In genomic region chr6:125577882-125578646, GRCm38 (mm10) we compare ENCODE assay signal across 9 mouse cellular contexts. TPM values are rescaled to one million over a fixed set of nuclear protein-coding genes. Genes with fewer than 3 reads are reported as not detected.
DNase-seq lines count a peak whose midpoint lies in the region; ATAC-seq and TF ChIP-seq lines count a peak whose summit lies in the region.
"Had no signal": no experiment of that assay in that cellular context is flagged by ENCODE, and none has a peak within 500 bp of the region (broad histone marks: within the 10 kb centered on the region; RNA-seq: fewer than 3 reads in every experiment).

No protein-coding gene starts in this region.

- no peak for DNase-seq in forebrain, embryonic 10.5 days (ENCODE audit: extremely low spot score, low spot score)
- peak; percentile 51 for DNase-seq in ES-E14 (ENCODE audit: low read depth, low spot score)
- DNase-seq in kidney, adult 18-20 months = no peak
- no peak for DNase-seq in adrenal gland, adult 8-10 months
- no peak for DNase-seq in left cerebral cortex, adult 8-10 months (ENCODE audit: low spot score in 2 of 2)

- no peak overlapping the region for H3K4me3 ChIP-seq in forebrain, embryonic 10.5 days
- H3K4me3 ChIP-seq in forebrain, embryonic 12.5 days (replicated peaks) = no peak overlapping the region
- no peak overlapping the region for H3K4me3 ChIP-seq in ES-E14 (ENCODE audit: insufficient read depth in 1 of 2, low read depth in 1 of 2, low read length in 2 of 2, poor library complexity in 1 of 2, severe bottlenecking in 1 of 2)
- no peak overlapping the region for H3K4me3 ChIP-seq in embryonic facial prominence, embryonic 12.5 days
- H3K4me3 ChIP-seq in hindbrain, embryonic 16.5 days (ENCODE audit: low read length) = no peak overlapping the region

- ATAC-seq in forebrain, embryonic 12.5 days (ENCODE audit: low FRiP score) = no peak
- ATAC-seq in embryonic facial prominence, embryonic 12.5 days (ENCODE audit: insufficient number of reproducible peaks, insufficient read depth, low FRiP score, low TSS enrichment) = no peak
- ATAC-seq in hindbrain, embryonic 16.5 days = peak; percentile 85

- no peaks in the 10 kb centered on the region for H3K9me3 ChIP-seq in forebrain, embryonic 10.5 days
- H3K9me3 ChIP-seq in forebrain, embryonic 12.5 days = no peaks in the 10 kb centered on the region
- no peaks in the 10 kb centered on the region for H3K9me3 ChIP-seq in ES-E14 (ENCODE audit: control insufficient read depth, insufficient read depth, low read depth, low read length)
- 0 out of 2 replicates have a peak, but pooled peaks cover 3% of the 10 kb centered on the region for H3K9me3 ChIP-seq in embryonic facial prominence, embryonic 12.5 days
- H3K9me3 ChIP-seq in hindbrain, embryonic 16.5 days (ENCODE audit: control insufficient read depth, low read length) = no peaks in the 10 kb centered on the region

- in situ Hi-C loops in ES-E14 (cut with MboI; ENCODE audit: low sequenced_read_pairs in 2 of 2, unreplicated experiment in 2 of 2) = no loop called here

- H3K4me1 ChIP-seq in forebrain, embryonic 10.5 days = peaks cover 30% of the 10 kb centered on the region
- peaks cover 20% of the 10 kb centered on the region for H3K4me1 ChIP-seq in forebrain, embryonic 12.5 days
- H3K4me1 ChIP-seq in ES-E14 (ENCODE audit: control insufficient read depth in 2 of 2, insufficient read depth in 2 of 2, low read length in 2 of 2, poor library complexity in 1 of 2) = peaks cover 2 to 16% of the 10 kb centered on the region in 2 experiments; a peak in 3 of 4 replicates
- H3K4me1 ChIP-seq in embryonic facial prominence, embryonic 12.5 days = peaks cover 15% of the 10 kb centered on the region
- H3K4me1 ChIP-seq in hindbrain, embryonic 16.5 days (ENCODE audit: control insufficient read depth, insufficient read depth, low read depth, low read length) = peaks cover 3% of the 10 kb centered on the region

- 18% methylated on average over 11 of the region's 11 CpGs for WGBS in forebrain, embryonic 10.5 days
- 18% methylated on average over 11 of the region's 11 CpGs for WGBS in forebrain, embryonic 12.5 days
- 35% methylated on average over 11 of the region's 11 CpGs for WGBS in embryonic facial prominence, embryonic 12.5 days
- 33% methylated on average over 11 of the region's 11 CpGs for WGBS in hindbrain, embryonic 16.5 days

- peak overlapping the region; percentile 79 for H3K27ac ChIP-seq in forebrain, embryonic 10.5 days
- no peak overlapping the region for H3K27ac ChIP-seq in forebrain, embryonic 12.5 days
- H3K27ac ChIP-seq in ES-E14 (ENCODE audit: insufficient read depth, low read depth, low read length, poor library complexity, severe bottlenecking) = peak overlapping the region; percentile 80
- peak overlapping the region; percentile 60; the same call in 1 of the 2 replicates for H3K27ac ChIP-seq in embryonic facial prominence, embryonic 12.5 days
- peak overlapping the region; percentile 41 for H3K27ac ChIP-seq in hindbrain, embryonic 16.5 days (ENCODE audit: low read depth, low read length)
- H3K27ac ChIP-seq: liver, embryonic 14.5 days had no signal

- H3K27me3 ChIP-seq in forebrain, embryonic 10.5 days (ENCODE audit: poor library complexity, severe bottlenecking) = no peaks in the 10 kb centered on the region
- H3K27me3 ChIP-seq in forebrain, embryonic 12.5 days = no peaks in the 10 kb centered on the region
- no peaks in the 10 kb centered on the region for H3K27me3 ChIP-seq in embryonic facial prominence, embryonic 12.5 days
- no peaks in the 10 kb centered on the region for H3K27me3 ChIP-seq in hindbrain, embryonic 16.5 days (replicated peaks; ENCODE audit: control insufficient read depth, insufficient read depth, low read length)

- H3K36me3 ChIP-seq in forebrain, embryonic 10.5 days (replicated peaks) = no peaks in the 10 kb centered on the region
- H3K36me3 ChIP-seq in forebrain, embryonic 12.5 days (replicated peaks) = no peaks in the 10 kb centered on the region
- H3K36me3 ChIP-seq in ES-E14 (ENCODE audit: control insufficient read depth, insufficient read depth, low read length, poor library complexity, severe bottlenecking) = no peaks in the 10 kb centered on the region
- no peaks in the 10 kb centered on the region for H3K36me3 ChIP-seq in embryonic facial prominence, embryonic 12.5 days
- no peaks in the 10 kb centered on the region for H3K36me3 ChIP-seq in hindbrain, embryonic 16.5 days (ENCODE audit: control insufficient read depth, insufficient read depth, low read length)

- H3K9ac ChIP-seq in forebrain, embryonic 12.5 days = no peak overlapping the region
- H3K9ac ChIP-seq in ES-E14 (ENCODE audit: insufficient read depth, low read depth, low read length, poor library complexity, severe bottlenecking) = no peak overlapping the region; the same call in 1 of the 2 replicates
- peak overlapping the region; percentile 4; the same call in 1 of the 2 replicates for H3K9ac ChIP-seq in embryonic facial prominence, embryonic 12.5 days
- no peak overlapping the region for H3K9ac ChIP-seq in hindbrain, embryonic 16.5 days (ENCODE audit: low read depth, low read length)
- H3K9ac ChIP-seq: liver, embryonic 14.5 days had no signal

- H3K4me2 ChIP-seq in forebrain, embryonic 12.5 days = no peak overlapping the region
- no peak overlapping the region for H3K4me2 ChIP-seq in embryonic facial prominence, embryonic 12.5 days (replicated peaks)
- no peak overlapping the region for H3K4me2 ChIP-seq in hindbrain, embryonic 16.5 days (ENCODE audit: low read length)

TF ChIP-seq in ES-E14, 5 proteins besides CTCF, POLR2A, EP300 and RAD21:
- TF ChIP-seq CHD2 (IDR thresholded peaks at IDR 0.05; ENCODE audit: low read depth, low read length) (peak; percentile 35; the same call in 1 of the 2 replicates), MAFK (IDR thresholded peaks at IDR 0.05; ENCODE audit: insufficient read depth, low read depth, low read length) (no peak)

RNA-seq across cellular contexts. Expression of gene Vwf, which starts 31.5 kb away (rescaled TPM):
- 4.1 and 5.9 TPM in 2 replicates for polyA plus RNA-seq in forebrain, embryonic 10.5 days (2016; fragmentation: Nextera tagmentation; extraction: Ambion mirVana)
- 7.9 and 10.3 TPM in 2 replicates for polyA plus RNA-seq in forebrain, embryonic 12.5 days (2016; fragmentation: Nextera tagmentation; extraction: Ambion mirVana)
- 3.0 and 6.8 TPM in 2 replicates for total RNA-seq in ES-E14 (2012; rRNA removed)
- 7.4 and 7.5 TPM in 2 replicates for polyA plus RNA-seq in embryonic facial prominence, embryonic 12.5 days (2016; fragmentation: Nextera tagmentation; extraction: Ambion mirVana)
- polyA plus RNA-seq in hindbrain, embryonic 16.5 days (2015; fragmentation: Nextera tagmentation; extraction: Ambion mirVana) = 9.7 and 12.9 TPM in 2 replicates
- total RNA-seq in adrenal gland, adult 8-10 months (2022) = 10 to 100 TPM in 1 of 4 experiments, 1 to 10 TPM in 3; 6.5 to 13.4 (median 7.4) TPM
- total RNA-seq in left cerebral cortex, adult 8-10 months (2022) = 10 to 100 TPM; 16.7 to 22.3 (median 18.8) TPM
